Mouse (Mus musculus) embryonic facial prominence, embryonic 10.5 days (tissue): ENCODE measurements around the gene Cgrrf1. TPM values are rescaled to one million over a fixed set of nuclear protein-coding genes. Genes with fewer than 3 reads are reported as not detected.

Source experiments
- polyA plus RNA-seq: library from polyadenylated mRNA; unstranded; fragments of >200 nt; fragmentation: Nextera tagmentation; extraction: Ambion mirVana; gene quantifications from 2 replicates; pipeline ENCODE4 v1.2.1, GENCODE M21; 2016

Cgrrf1 gene
- polyA plus RNA-seq, 1 experiment from 2014 or later: 32.1 TPM

Other genes with a start within 250 kb of the Cgrrf1 start
- 41.3 and 43.1 TPM in 2 replicates for gene Cdkn3, start 71.6 kb upstream of the Cgrrf1 start, polyA plus RNA-seq
- gene Cnih1, start 43.7 kb upstream of the Cgrrf1 start, polyA plus RNA-seq: 191 and 195 TPM in 2 replicates
- gene Gmfb, start 9.9 kb upstream of the Cgrrf1 start, polyA plus RNA-seq: 101 and 107 TPM in 2 replicates
- gene Samd4, start 50.7 kb downstream of the Cgrrf1 start, polyA plus RNA-seq: 3.1 and 4.6 TPM in 2 replicates